Mouse (Mus musculus): ENCODE data around the gene Sigirr.

The Sigirr gene

GRCm38 (mm10) chr7:141060426-141061242 lies 39.7 kb downstream of the Sigirr start, which contains the start of gene B4galnt4:
TSS of gene B4galnt4 (plus strand) at chr7:141061104.
- peak; percentile 49 for DNase-seq (ENCODE audit: low read depth)

DNA sequence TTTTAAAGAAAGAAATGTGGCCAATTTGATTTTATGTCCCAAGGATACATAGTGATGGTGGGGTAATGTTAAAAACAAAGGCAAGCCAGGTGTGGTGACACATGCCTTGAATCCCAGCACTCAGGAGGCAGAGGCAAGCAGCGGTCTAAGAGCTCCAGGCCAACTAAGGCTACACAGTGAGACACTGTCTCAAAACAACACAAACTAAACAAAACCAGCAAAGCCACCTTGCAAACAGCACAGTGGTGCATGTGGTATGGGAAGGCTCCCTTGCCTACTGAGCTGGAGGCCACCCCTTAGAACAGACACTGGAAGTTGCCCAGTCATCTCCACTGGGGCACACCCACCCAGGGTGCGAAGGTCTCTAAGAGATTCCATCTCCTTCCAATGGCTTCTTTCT lies 40.4 kb downstream of the Sigirr start:
- DNase-seq (ENCODE audit: low read depth) = no peak

GRCm38 (mm10) chr7:141058601-141059341 lies 41.6 kb downstream of the Sigirr start:
- DNase-seq (ENCODE audit: low read depth) = peak; percentile 78

DNA sequence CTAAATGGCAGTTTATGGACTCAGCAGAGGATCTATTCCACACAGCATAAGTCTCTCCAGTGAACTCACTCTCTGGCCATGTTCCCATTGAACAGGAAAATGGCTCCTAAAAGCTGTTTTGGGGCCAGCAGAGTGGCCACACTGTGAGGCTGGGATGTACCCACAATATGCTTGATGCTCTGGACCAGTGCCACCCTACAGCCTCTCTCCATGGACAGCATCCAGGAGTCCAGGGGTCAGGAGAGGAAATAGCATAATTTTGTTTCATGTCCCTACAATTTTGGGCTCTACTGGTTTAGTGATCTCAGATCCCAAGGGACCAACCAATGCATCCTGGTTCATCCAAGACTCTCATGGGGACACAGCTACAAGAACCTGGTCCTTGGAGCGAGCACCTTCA lies 42.8 kb downstream of the Sigirr start:
- no peak for DNase-seq (ENCODE audit: low read depth)

GRCm38 (mm10) chr7:141056976-141057375 lies 43.4 kb downstream of the Sigirr start:
- DNase-seq (ENCODE audit: low read depth) = no peak

- no peak for DNase-seq (ENCODE audit: low read depth)
Observed at GRCm38 (mm10) chr7:141055785-141056184, 44.6 kb downstream of the Sigirr start.

DNA sequence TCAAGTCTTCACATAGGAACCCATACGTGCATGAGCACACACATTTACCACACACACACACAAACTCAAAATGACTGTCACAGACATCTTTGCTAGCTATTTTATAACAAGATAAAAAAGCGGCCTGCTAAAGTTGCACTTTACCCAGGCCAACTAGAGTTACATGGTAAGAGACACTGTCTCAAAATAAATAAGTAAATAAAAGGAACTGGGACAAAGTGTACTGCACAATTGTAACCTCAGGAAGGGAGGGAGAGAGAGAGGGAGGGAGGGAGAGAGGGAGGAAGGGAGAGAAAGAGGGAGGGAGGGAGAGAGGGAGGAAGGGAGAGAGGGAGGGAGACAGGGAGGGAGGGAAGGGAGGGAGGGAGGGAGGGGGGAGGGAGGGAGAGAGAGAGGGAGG lies 48.0 kb downstream of the Sigirr start:
- DNase-seq (ENCODE audit: low read depth) = no peak

DNA sequence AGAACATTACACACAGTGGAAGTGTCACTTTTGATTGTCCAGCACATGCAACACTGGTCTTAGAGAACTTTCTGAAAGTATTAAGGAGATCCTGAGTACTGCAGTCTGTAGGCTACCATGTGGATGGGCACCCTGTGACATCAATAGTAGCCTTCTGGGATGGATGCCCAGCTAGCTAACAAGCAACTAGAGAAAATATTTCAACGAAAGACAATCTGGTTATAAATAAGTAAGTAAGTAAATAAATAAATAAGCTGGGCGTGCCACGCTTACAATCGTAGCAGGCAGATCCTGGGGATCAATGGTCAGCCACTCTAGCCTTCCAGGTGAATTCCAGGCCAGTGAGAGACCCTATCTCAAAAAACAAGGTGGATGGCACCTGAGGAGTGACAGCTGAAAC lies 48.4 kb downstream of the Sigirr start:
- DNase-seq (ENCODE audit: low read depth) = no peak

GRCm38 (mm10) chr7:141051060-141051685 lies 49.2 kb downstream of the Sigirr start:
- no peak for DNase-seq (ENCODE audit: low read depth)

DNA sequence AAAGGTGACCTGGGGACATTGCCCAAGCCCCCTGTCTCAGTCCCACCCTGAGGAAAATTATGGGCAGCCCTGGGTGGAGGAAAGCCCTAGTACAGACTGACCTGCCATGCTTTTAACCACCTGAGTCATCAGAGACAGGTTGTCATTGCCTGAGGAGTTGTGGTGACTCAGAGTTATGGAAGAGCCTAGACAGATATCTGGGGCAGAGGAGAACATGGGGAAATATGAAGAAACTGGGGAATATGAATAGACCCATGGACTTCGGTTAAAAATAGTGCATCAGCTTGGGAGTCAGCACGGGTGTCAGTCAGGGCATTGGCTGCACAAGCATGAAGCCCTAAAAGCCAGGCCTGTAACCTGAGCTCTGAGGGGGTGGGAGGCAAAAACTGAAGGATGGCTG lies 51.0 kb downstream of the Sigirr start:
- DNase-seq (ENCODE audit: low read depth) = peak; percentile 37

GRCm38 (mm10) chr7:141048226-141049218 lies 51.9 kb downstream of the Sigirr start:
- peak; percentile 97 for DNase-seq (ENCODE audit: low read depth)

GRCm38 (mm10) chr7:141047581-141048225 lies 52.7 kb downstream of the Sigirr start:
- peak; percentile 93 for DNase-seq (ENCODE audit: low read depth)

- peak; percentile 50 for DNase-seq (ENCODE audit: low read depth)
Observed at GRCm38 (mm10) chr7:141046931-141047580, 53.3 kb downstream of the Sigirr start.

DNA sequence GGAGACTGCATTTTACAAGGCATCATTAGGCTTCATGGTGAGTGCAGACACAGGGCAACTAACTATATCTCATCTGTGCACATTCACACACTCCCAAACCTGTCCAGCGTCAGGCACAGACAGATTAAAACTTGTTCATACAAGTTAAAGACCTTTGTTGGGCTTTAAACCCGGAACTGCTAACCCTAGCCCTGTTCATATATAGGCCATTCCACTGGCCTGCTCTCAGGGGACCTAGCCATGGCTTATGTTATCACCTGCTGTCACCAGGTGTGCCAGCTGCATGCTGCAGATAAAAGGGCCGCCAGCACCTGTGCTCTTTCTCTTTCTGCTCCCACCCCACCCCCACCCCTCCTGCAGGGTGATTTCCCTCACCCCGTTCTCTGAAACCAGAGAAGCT lies 57.8 kb downstream of the Sigirr start:
- DNase-seq (ENCODE audit: low read depth) = no peak

- peak; percentile 92 for DNase-seq (ENCODE audit: low read depth)
Observed at GRCm38 (mm10) chr7:141041661-141042060, 58.7 kb downstream of the Sigirr start.
